Mouse (Mus musculus): ENCODE data around the gene Zc3h10.

GRCm38 (mm10) chr10:128503532-128503931 lies 44.0 kb downstream of the Zc3h10 start:
- no peak for TF ChIP-seq POLR2A (IDR thresholded peaks at IDR 0.05; ENCODE audit: extremely low read depth, insufficient read depth, low read length)
- no peak for TF ChIP-seq CTCF (IDR thresholded peaks at IDR 0.05; ENCODE audit: extremely low read depth, insufficient read depth, low read length)

Measured in cortical plate, adult 2 months (tissue).